Mouse (Mus musculus): Measurements from ENCODE around the gene Itprid2. TPM values are rescaled to one million over a fixed set of nuclear protein-coding genes. Genes with fewer than 3 reads are reported as not detected.

Gene Itprid2
- polyA plus RNA-seq, 1 experiment from 2014 or later: 15.3 TPM

DNA sequence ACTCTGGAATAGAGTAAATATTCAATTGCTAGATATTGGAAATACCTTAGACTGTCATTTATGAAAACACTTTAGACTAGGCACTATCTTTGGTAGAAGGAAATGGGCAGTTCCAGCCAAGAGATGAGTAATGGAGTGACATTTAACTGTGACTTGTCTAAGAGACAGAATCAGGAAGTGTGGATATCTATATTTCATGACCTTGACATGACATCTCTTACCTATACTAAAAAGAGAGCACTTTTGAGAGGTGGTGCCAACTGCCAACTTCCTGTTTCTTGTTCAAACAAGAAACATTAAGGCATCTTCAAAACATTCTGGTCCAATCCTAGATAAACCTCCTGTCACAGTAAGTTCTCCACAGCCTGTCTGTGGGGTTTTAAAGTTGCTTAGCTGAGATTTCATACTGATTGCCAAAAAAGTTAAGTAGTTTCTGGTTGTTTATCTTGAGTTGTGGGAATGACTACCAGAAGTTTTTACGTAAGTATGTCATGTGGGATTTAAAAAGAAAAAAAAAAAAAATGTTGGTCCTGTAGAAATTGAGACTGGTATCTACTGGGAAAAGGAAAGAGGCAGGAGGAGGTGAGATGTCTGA lies 42.6 kb downstream of the Itprid2 start:
- no peak for ATAC-seq (ENCODE audit: insufficient number of reproducible peaks, low FRiP score, low TSS enrichment, low read depth)
- Histone ChIP-seq H3K4me1 (no peaks in the 10 kb centered on the region), H3K4me2 (replicated peaks) (no peak overlapping the region), H3K9me3 (replicated peaks) (no peaks in the 10 kb centered on the region), H3K27me3 (no peaks in the 10 kb centered on the region), H3K27ac (replicated peaks) (no peak overlapping the region), H3K9ac (no peak overlapping the region), H3K36me3 (0 out of 2 replicates have a peak, but pooled peaks cover 4% of the 10 kb centered on the region), H3K4me3 (replicated peaks) (no peak overlapping the region)
- 68% methylated on average over 1 of the region's 1 CpGs for WGBS

- Histone ChIP-seq H3K36me3 (no peaks in the 10 kb centered on the region), H3K9me3 (replicated peaks) (no peaks in the 10 kb centered on the region), H3K4me1 (no peaks in the 10 kb centered on the region), H3K27me3 (no peaks in the 10 kb centered on the region), H3K9ac (no peak overlapping the region), H3K4me3 (replicated peaks) (no peak overlapping the region), H3K4me2 (replicated peaks) (no peak overlapping the region), H3K27ac (replicated peaks) (no peak overlapping the region)
- WGBS: 69% methylated on average over 4 of the region's 4 CpGs
- ATAC-seq (ENCODE audit: insufficient number of reproducible peaks, low FRiP score, low TSS enrichment, low read depth): no peak
Observed at GRCm38 (mm10) chr2:79681672-79682071, 46.5 kb downstream of the Itprid2 start.

DNA sequence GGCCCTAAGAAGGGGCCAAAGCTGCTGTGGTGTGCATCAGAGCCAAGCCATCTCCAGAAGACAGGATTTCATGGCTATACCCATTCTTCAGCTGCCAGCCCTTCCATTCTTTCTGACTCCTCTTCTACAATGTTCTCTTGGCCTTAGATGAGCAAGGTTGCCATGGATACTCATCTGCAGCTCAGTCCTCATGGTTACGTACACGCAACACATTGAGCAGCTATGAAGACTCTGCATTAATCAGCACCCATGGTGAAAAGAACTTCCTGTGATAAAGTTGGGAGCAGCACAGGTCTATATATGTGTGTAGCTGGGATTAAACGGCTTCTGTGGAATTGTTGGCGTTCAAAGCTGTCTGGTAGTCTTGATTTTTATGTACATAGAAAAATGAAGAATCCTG lies 48.1 kb downstream of the Itprid2 start:
- Histone ChIP-seq H3K9me3 (replicated peaks) (no peaks in the 10 kb centered on the region), H3K4me2 (replicated peaks) (no peak overlapping the region), H3K4me3 (replicated peaks) (no peak overlapping the region), H3K36me3 (no peaks in the 10 kb centered on the region), H3K27ac (replicated peaks) (no peak overlapping the region), H3K4me1 (no peaks in the 10 kb centered on the region), H3K9ac (no peak overlapping the region), H3K27me3 (no peaks in the 10 kb centered on the region)
- 92% methylated on average over 4 of the region's 4 CpGs for WGBS
- ATAC-seq (ENCODE audit: insufficient number of reproducible peaks, low FRiP score, low TSS enrichment, low read depth): no peak

- H3K27ac ChIP-seq (replicated peaks): no peak overlapping the region
- ATAC-seq (ENCODE audit: insufficient number of reproducible peaks, low FRiP score, low TSS enrichment, low read depth): no peak
- H3K9me3 ChIP-seq (replicated peaks): no peaks in the 10 kb centered on the region
- H3K4me3 ChIP-seq (replicated peaks): no peak overlapping the region
- 49% methylated on average over 3 of the region's 3 CpGs for WGBS
- H3K4me2 ChIP-seq (replicated peaks): no peak overlapping the region
- H3K4me1 ChIP-seq: no peaks in the 10 kb centered on the region
- H3K27me3 ChIP-seq: no peaks in the 10 kb centered on the region
- H3K36me3 ChIP-seq: no peaks in the 10 kb centered on the region
- no peak overlapping the region for H3K9ac ChIP-seq
Observed at GRCm38 (mm10) chr2:79690838-79691237, 55.7 kb downstream of the Itprid2 start.

GRCm38 (mm10) chr2:79695190-79695589 lies 60.0 kb downstream of the Itprid2 start:
- Histone ChIP-seq H3K4me2 (replicated peaks) (no peak overlapping the region), H3K4me3 (replicated peaks) (no peak overlapping the region), H3K9ac (no peak overlapping the region), H3K4me1 (no peaks in the 10 kb centered on the region), H3K27me3 (no peaks in the 10 kb centered on the region), H3K36me3 (no peaks in the 10 kb centered on the region), H3K9me3 (replicated peaks) (no peaks in the 10 kb centered on the region), H3K27ac (replicated peaks) (no peak overlapping the region)
- ATAC-seq (ENCODE audit: insufficient number of reproducible peaks, low FRiP score, low TSS enrichment, low read depth): no peak
- 83% methylated on average over 4 of the region's 4 CpGs for WGBS

- Histone ChIP-seq H3K36me3 (no peaks in the 10 kb centered on the region), H3K27me3 (no peaks in the 10 kb centered on the region), H3K4me1 (no peaks in the 10 kb centered on the region), H3K4me2 (replicated peaks) (no peak overlapping the region), H3K9me3 (replicated peaks) (no peaks in the 10 kb centered on the region), H3K9ac (no peak overlapping the region), H3K4me3 (replicated peaks) (no peak overlapping the region), H3K27ac (replicated peaks) (no peak overlapping the region)
- 83% methylated on average over 12 of the region's 12 CpGs for WGBS
- ATAC-seq (ENCODE audit: insufficient number of reproducible peaks, low FRiP score, low TSS enrichment, low read depth): no peak
Observed at GRCm38 (mm10) chr2:79695939-79696338, 60.8 kb downstream of the Itprid2 start.

- WGBS: 79% methylated on average over 10 of the region's 10 CpGs
- no peaks in the 10 kb centered on the region for H3K4me1 ChIP-seq
- no peaks in the 10 kb centered on the region for H3K9me3 ChIP-seq (replicated peaks)
- H3K4me2 ChIP-seq (replicated peaks): no peak overlapping the region
- no peak overlapping the region for H3K9ac ChIP-seq
- H3K27ac ChIP-seq (replicated peaks): no peak overlapping the region
- H3K4me3 ChIP-seq (replicated peaks): no peak overlapping the region
- ATAC-seq (ENCODE audit: insufficient number of reproducible peaks, low FRiP score, low TSS enrichment, low read depth): no peak
- H3K36me3 ChIP-seq: no peaks in the 10 kb centered on the region
- H3K27me3 ChIP-seq: no peaks in the 10 kb centered on the region
Observed at GRCm38 (mm10) chr2:79696478-79697230, 61.5 kb downstream of the Itprid2 start.

- no peak overlapping the region for H3K9ac ChIP-seq
- no peak overlapping the region for H3K4me2 ChIP-seq (replicated peaks)
- H3K36me3 ChIP-seq: no peaks in the 10 kb centered on the region
- ATAC-seq (ENCODE audit: insufficient number of reproducible peaks, low FRiP score, low TSS enrichment, low read depth): no peak
- 54% methylated on average over 2 of the region's 2 CpGs for whole genome bisulfite sequencing
- no peaks in the 10 kb centered on the region for H3K27me3 ChIP-seq
- no peak overlapping the region for H3K4me3 ChIP-seq (replicated peaks)
- H3K27ac ChIP-seq (replicated peaks): 0 out of 2 replicates have a peak overlapping the region, but pooled peaks have one; percentile 36
- H3K9me3 ChIP-seq (replicated peaks): no peaks in the 10 kb centered on the region
- no peaks in the 10 kb centered on the region for H3K4me1 ChIP-seq
Observed at GRCm38 (mm10) chr2:79698166-79698565, 63.0 kb downstream of the Itprid2 start.

GRCm38 (mm10) chr2:79704773-79705172 lies 69.6 kb downstream of the Itprid2 start:
- Histone ChIP-seq H3K4me3 (replicated peaks) (no peak overlapping the region), H3K4me2 (replicated peaks) (no peak overlapping the region), H3K27me3 (no peaks in the 10 kb centered on the region), H3K27ac (replicated peaks) (no peak overlapping the region), H3K36me3 (no peaks in the 10 kb centered on the region), H3K9me3 (replicated peaks) (no peaks in the 10 kb centered on the region), H3K4me1 (no peaks in the 10 kb centered on the region), H3K9ac (no peak overlapping the region)
- no peak for ATAC-seq (ENCODE audit: insufficient number of reproducible peaks, low FRiP score, low TSS enrichment, low read depth)
- 87% methylated on average over 2 of the region's 2 CpGs for WGBS

DNA sequence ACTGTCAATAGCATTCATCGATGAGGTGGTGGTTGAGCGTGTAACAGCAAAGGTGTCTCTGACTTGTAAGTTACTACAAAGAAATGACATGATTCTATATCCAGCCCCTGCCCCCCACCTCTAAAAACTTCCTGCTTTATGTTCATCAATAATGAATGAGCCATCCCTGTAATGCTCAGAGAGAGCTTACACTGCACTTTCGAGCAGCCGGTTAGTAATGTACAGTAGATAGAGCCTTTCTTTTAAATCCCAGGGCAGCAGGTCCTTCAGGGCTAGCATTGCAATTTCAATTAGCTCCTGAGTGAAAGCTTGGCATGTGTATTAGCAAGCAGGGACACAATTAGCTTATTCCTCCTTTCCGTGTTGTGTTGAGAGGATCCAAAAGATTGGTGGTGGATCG lies 72.4 kb downstream of the Itprid2 start, which contains the start of gene Ppp1r1c:
Gene Ppp1r1c (plus strand): TSS at position 206 of the 400 bp plus-strand sequence.
- no peak for ATAC-seq (ENCODE audit: insufficient number of reproducible peaks, low FRiP score, low TSS enrichment, low read depth)
- WGBS: 86% methylated on average over 6 of the region's 6 CpGs
- no peaks in the 10 kb centered on the region for H3K36me3 ChIP-seq
- H3K4me2 ChIP-seq (replicated peaks): no peak within 1 kb of the TSS
- H3K9me3 ChIP-seq (replicated peaks): no peaks in the 10 kb centered on the region
- no peaks in the 10 kb centered on the region for H3K4me1 ChIP-seq
- no peak within 1 kb of the TSS for H3K27ac ChIP-seq (replicated peaks)
- H3K9ac ChIP-seq: no peak within 1 kb of the TSS
- no peak within 1 kb of the TSS for H3K4me3 ChIP-seq (replicated peaks)
- H3K27me3 ChIP-seq: no peaks in the 10 kb centered on the region

DNA sequence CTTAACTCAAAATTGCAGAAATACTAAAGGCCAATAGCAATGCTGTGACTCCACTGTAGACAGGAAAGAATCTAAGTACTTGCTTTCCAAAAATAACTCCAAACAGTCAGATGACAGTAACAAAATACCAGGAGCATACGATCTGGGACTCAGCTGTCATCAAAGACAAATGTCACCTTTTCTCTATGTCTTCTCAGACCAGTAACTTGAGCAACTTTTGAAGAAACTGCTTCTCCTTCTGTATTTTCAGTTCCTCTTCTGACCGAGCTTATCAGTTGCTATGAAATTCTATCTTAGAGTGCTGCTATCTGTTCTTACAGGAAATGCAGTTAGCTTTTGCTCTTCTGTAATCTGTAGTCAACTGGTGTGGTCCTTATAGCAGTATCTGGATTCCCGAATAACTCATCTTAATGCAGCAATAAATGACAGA lies 78.5 kb downstream of the Itprid2 start:
- H3K4me1 ChIP-seq: no peaks in the 10 kb centered on the region
- H3K9me3 ChIP-seq (replicated peaks): no peaks in the 10 kb centered on the region
- H3K27ac ChIP-seq (replicated peaks): no peak overlapping the region
- WGBS: 52% methylated on average over 3 of the region's 3 CpGs
- H3K36me3 ChIP-seq: no peaks in the 10 kb centered on the region
- no peak for ATAC-seq (ENCODE audit: insufficient number of reproducible peaks, low FRiP score, low TSS enrichment, low read depth)
- no peak overlapping the region for H3K4me2 ChIP-seq (replicated peaks)
- H3K9ac ChIP-seq: no peak overlapping the region
- H3K4me3 ChIP-seq (replicated peaks): no peak overlapping the region
- H3K27me3 ChIP-seq: no peaks in the 10 kb centered on the region

- H3K4me2 ChIP-seq (replicated peaks): no peak overlapping the region
- H3K4me3 ChIP-seq (replicated peaks): no peak overlapping the region
- WGBS: 36% methylated on average over 6 of the region's 6 CpGs
- H3K9ac ChIP-seq: no peak overlapping the region
- H3K27me3 ChIP-seq: no peaks in the 10 kb centered on the region
- ATAC-seq (ENCODE audit: insufficient number of reproducible peaks, low FRiP score, low TSS enrichment, low read depth): no peak
- H3K9me3 ChIP-seq (replicated peaks): no peaks in the 10 kb centered on the region
- no peaks in the 10 kb centered on the region for H3K4me1 ChIP-seq
- H3K27ac ChIP-seq (replicated peaks): no peak overlapping the region
- H3K36me3 ChIP-seq: no peaks in the 10 kb centered on the region
Observed at GRCm38 (mm10) chr2:79714745-79715144, 79.6 kb downstream of the Itprid2 start.
